Mouse (Mus musculus): Measurements from ENCODE around the gene H2-DMb1. TPM values are rescaled to one million over a fixed set of nuclear protein-coding genes. Genes with fewer than 3 reads are reported as not detected.
A peak's percentile ranks its signal among the peaks of the same experiment; 100 is the strongest.

Gene H2-DMb1
- polyA plus RNA-seq, 1 experiment from 2014 or later, result 8.6 TPM

GRCm38 (mm10) chr17:34130073-34130947 is 22.6 kb upstream of the H2-DMb1 start:
- H3K27ac ChIP-seq (ENCODE audit: low read length), result no peak overlapping the region
- no peak for ATAC-seq (ENCODE audit: low FRiP score, low TSS enrichment)
- H3K9ac ChIP-seq (replicated peaks; ENCODE audit: low read length), result no peak overlapping the region
- H3K36me3 ChIP-seq (ENCODE audit: insufficient read depth, low read length), result no peaks in the 10 kb centered on the region
- no peak overlapping the region for H3K4me3 ChIP-seq (ENCODE audit: low read length)
- peaks cover 29% of the 10 kb centered on the region for H3K4me1 ChIP-seq (ENCODE audit: insufficient read depth, low read length)
- no peaks in the 10 kb centered on the region for H3K27me3 ChIP-seq (ENCODE audit: insufficient read depth, low read length)
- H3K9me3 ChIP-seq (ENCODE audit: low read length), result no peaks in the 10 kb centered on the region
- no peak overlapping the region for H3K4me2 ChIP-seq (replicated peaks; ENCODE audit: low read depth, low read length)
- 45% methylated on average over 19 of the region's 19 CpGs for WGBS

GRCm38 (mm10) chr17:34131911-34132310 is 21.0 kb upstream of the H2-DMb1 start:
- H3K27me3 ChIP-seq (ENCODE audit: insufficient read depth, low read length), result 0 out of 2 replicates have a peak, but pooled peaks cover 3% of the 10 kb centered on the region
- ATAC-seq (ENCODE audit: low FRiP score, low TSS enrichment), result no peak
- H3K4me1 ChIP-seq (ENCODE audit: insufficient read depth, low read length), result peaks cover 37% of the 10 kb centered on the region
- no peak overlapping the region for H3K27ac ChIP-seq (ENCODE audit: low read length)
- 82% methylated on average over 7 of the region's 7 CpGs for WGBS
- H3K9me3 ChIP-seq (ENCODE audit: low read length), result no peaks in the 10 kb centered on the region
- H3K9ac ChIP-seq (replicated peaks; ENCODE audit: low read length), result no peak overlapping the region
- no peak overlapping the region for H3K4me3 ChIP-seq (ENCODE audit: low read length)
- no peaks in the 10 kb centered on the region for H3K36me3 ChIP-seq (ENCODE audit: insufficient read depth, low read length)
- no peak overlapping the region for H3K4me2 ChIP-seq (replicated peaks; ENCODE audit: low read depth, low read length)

DNA sequence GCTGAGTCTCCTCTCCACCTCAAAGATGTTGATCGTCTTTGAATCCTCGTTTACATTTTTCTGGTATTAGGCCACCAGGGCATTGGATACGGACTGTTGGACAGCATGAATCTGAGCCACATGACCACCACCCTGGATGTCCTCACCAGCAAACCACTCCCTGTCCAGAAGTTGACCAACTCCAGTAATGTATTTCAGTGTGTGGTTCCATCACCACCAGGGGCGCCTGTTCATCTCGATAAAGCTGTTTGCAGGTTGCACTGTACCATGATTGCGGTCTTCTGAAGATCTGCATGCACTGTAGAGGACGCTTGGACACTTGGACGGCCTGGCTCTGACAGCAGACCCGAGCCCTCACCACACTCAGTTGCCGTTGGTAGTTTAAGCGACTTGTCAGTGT is 19.6 kb upstream of the H2-DMb1 start:
- no peak overlapping the region for H3K9ac ChIP-seq (replicated peaks; ENCODE audit: low read length)
- no peak overlapping the region for H3K4me2 ChIP-seq (replicated peaks; ENCODE audit: low read depth, low read length)
- H3K4me1 ChIP-seq (ENCODE audit: insufficient read depth, low read length), result peaks cover 23% of the 10 kb centered on the region
- WGBS, result 76% methylated on average over 11 of the region's 11 CpGs
- H3K9me3 ChIP-seq (ENCODE audit: low read length), result no peaks in the 10 kb centered on the region
- peaks cover 4% of the 10 kb centered on the region for H3K27me3 ChIP-seq (ENCODE audit: insufficient read depth, low read length)
- H3K27ac ChIP-seq (ENCODE audit: low read length), result no peak overlapping the region
- H3K4me3 ChIP-seq (ENCODE audit: low read length), result no peak overlapping the region
- no peaks in the 10 kb centered on the region for H3K36me3 ChIP-seq (ENCODE audit: insufficient read depth, low read length)
- ATAC-seq (ENCODE audit: low FRiP score, low TSS enrichment), result no peak

- H3K4me1 ChIP-seq (ENCODE audit: insufficient read depth, low read length), result peaks cover 18% of the 10 kb centered on the region; the same call in 1 of the 2 replicates
- 80% methylated on average over 3 of the region's 3 CpGs for WGBS
- no peak overlapping the region for H3K27ac ChIP-seq (ENCODE audit: low read length)
- H3K4me3 ChIP-seq (ENCODE audit: low read length), result no peak overlapping the region
- peaks cover 13% of the 10 kb centered on the region for H3K27me3 ChIP-seq (ENCODE audit: insufficient read depth, low read length)
- H3K9me3 ChIP-seq (ENCODE audit: low read length), result no peaks in the 10 kb centered on the region
- no peak overlapping the region for H3K9ac ChIP-seq (replicated peaks; ENCODE audit: low read length)
- no peak for ATAC-seq (ENCODE audit: low FRiP score, low TSS enrichment)
- no peak overlapping the region for H3K4me2 ChIP-seq (replicated peaks; ENCODE audit: low read depth, low read length)
- H3K36me3 ChIP-seq (ENCODE audit: insufficient read depth, low read length), result no peaks in the 10 kb centered on the region
Measured at GRCm38 (mm10) chr17:34134451-34134850, 18.4 kb upstream of the H2-DMb1 start.

DNA sequence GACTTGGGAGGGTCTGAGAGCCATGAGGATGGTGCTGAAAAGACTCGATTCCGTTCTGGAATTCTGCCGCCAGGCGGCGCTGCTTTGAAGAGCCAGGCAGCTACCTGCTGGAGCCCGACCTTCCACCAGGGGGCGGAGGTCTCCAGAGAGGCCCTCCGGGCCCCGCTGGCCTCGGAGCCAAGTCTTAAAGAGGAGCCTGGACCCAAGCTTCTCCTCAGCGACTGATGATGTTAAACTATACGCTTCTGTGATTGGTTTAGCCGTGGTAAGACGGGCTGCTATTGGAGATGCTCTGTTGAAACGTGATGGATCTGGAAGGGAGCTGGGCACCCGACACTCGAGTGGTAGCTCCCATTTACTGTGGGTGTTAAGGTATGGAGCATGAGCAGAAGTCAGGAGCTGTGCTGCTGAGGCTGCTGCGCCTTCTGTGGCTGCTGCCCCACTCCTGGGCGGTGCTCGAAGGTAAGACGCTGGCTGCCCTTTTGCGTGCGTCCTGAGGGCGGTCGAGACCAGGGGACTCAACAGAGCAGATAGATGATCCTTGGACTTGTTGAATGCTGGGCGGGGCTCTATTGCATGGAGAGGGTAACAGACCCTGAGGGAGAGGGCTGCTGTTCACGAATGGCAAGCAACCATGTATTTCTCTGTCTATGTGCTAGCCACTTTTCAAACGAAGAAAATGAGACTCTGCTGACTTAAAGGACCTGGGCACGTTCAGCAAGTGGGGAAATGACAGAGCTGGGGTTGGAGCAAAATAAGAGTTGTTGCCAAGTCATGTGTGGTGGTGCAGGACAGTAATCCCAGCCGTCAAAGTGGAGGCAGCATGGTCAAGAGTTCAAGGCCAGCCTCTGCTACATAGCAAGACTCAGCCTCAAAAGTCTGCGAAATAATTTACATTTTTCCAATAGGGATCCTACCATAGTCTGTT is 17.3 kb upstream of the H2-DMb1 start:
- peak overlapping the region; percentile 45 for H3K4me3 ChIP-seq (ENCODE audit: low read length)
- 0 out of 2 replicates have a peak overlapping the region, but pooled peaks have one; percentile 28 for H3K27ac ChIP-seq (ENCODE audit: low read length)
- H3K4me1 ChIP-seq (ENCODE audit: insufficient read depth, low read length), result peaks cover 23% of the 10 kb centered on the region; the same call in 1 of the 2 replicates
- ATAC-seq (ENCODE audit: low FRiP score, low TSS enrichment), result peak; percentile 98
- peak overlapping the region; percentile 80 for H3K4me2 ChIP-seq (replicated peaks; ENCODE audit: low read depth, low read length)
- peaks cover 13% of the 10 kb centered on the region for H3K27me3 ChIP-seq (ENCODE audit: insufficient read depth, low read length)
- H3K36me3 ChIP-seq (ENCODE audit: insufficient read depth, low read length), result no peaks in the 10 kb centered on the region
- 6% methylated on average over 31 of the region's 31 CpGs for WGBS
- H3K9me3 ChIP-seq (ENCODE audit: low read length), result no peaks in the 10 kb centered on the region
- H3K9ac ChIP-seq (replicated peaks; ENCODE audit: low read length), result peak overlapping the region; percentile 54

DNA sequence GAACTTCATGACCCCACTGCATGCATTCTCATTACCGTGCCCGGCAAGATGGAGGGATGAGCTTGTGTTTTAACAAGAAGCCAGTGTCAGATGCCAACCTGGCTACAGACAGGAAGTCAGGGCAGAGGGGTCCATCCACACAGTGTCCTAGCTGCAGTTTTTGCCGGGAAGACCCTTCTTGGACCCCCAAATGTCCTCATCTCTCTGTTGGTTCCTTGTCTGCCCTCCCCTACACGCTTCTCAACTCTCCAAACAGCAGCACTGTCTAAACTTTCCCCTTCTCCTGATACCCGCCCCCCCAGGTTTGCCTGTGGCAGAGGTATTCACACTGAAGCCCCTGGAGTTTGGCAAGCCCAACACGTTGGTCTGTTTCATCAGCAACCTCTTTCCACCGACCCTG is 15.3 kb upstream of the H2-DMb1 start:
- no peak overlapping the region for H3K4me3 ChIP-seq (ENCODE audit: low read length)
- no peak for ATAC-seq (ENCODE audit: low FRiP score, low TSS enrichment)
- H3K9ac ChIP-seq (replicated peaks; ENCODE audit: low read length), result no peak overlapping the region
- H3K27ac ChIP-seq (ENCODE audit: low read length), result no peak overlapping the region
- H3K4me2 ChIP-seq (replicated peaks; ENCODE audit: low read depth, low read length), result no peak overlapping the region
- 70% methylated on average over 7 of the region's 7 CpGs for WGBS
- H3K9me3 ChIP-seq (ENCODE audit: low read length), result no peaks in the 10 kb centered on the region
- H3K4me1 ChIP-seq (ENCODE audit: insufficient read depth, low read length), result peaks cover 23% of the 10 kb centered on the region; the same call in 1 of the 2 replicates
- H3K36me3 ChIP-seq (ENCODE audit: insufficient read depth, low read length), result no peaks in the 10 kb centered on the region
- H3K27me3 ChIP-seq (ENCODE audit: insufficient read depth, low read length), result peaks cover 18% of the 10 kb centered on the region

DNA sequence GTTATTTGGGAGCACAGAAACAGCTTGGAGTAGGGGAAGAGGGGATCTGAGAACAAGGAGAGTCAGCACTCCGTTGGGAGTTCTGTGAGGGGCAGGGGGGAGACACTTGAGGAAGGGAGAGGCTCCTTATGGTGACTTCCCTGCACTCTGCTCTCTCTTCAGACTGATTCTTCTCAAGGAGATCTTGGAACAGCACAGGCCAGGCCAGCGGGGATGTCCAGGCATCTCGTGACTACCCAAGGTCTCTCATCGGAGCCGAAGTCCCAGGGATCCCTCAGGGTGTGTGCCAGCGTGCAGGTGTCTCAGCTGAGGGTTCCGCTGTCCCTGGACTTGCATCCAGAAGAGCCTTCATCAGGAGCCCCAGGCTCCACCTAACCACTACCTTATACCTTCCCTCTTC is 14.2 kb upstream of the H2-DMb1 start:
- Histone ChIP-seq H3K4me2 (replicated peaks; ENCODE audit: low read depth, low read length) (no peak overlapping the region), H3K36me3 (ENCODE audit: insufficient read depth, low read length) (no peaks in the 10 kb centered on the region), H3K27me3 (ENCODE audit: insufficient read depth, low read length) (peaks cover 18% of the 10 kb centered on the region), H3K9ac (replicated peaks; ENCODE audit: low read length) (no peak overlapping the region), H3K4me3 (ENCODE audit: low read length) (no peak overlapping the region), H3K4me1 (ENCODE audit: insufficient read depth, low read length) (peaks cover 27% of the 10 kb centered on the region; the same call in 1 of the 2 replicates), H3K9me3 (ENCODE audit: low read length) (no peaks in the 10 kb centered on the region), H3K27ac (ENCODE audit: low read length) (no peak overlapping the region)
- no peak for ATAC-seq (ENCODE audit: low FRiP score, low TSS enrichment)
- WGBS, result 80% methylated on average over 7 of the region's 7 CpGs

DNA sequence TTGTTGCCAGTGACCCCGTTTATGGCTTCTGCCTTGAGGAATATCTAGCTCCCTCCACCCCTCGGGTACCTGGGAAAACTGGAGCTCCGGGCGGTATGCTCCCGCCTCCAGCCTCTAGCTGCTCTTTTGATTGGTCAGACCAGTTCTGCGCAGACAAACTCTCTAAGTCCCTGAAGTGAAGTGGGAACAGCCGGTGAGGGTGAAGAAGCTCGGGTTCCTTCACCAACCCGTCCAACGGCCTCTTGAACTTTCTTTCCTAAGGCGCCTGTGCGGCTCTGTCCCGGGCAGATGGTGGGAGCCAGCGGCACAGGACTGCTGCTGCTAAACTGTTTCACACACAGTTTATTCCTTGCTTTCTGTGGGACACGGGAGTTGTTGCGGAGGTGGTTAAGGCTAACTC is 13.5 kb upstream of the H2-DMb1 start:
- peak overlapping the region; percentile 60 for H3K4me2 ChIP-seq (replicated peaks; ENCODE audit: low read depth, low read length)
- H3K27me3 ChIP-seq (ENCODE audit: insufficient read depth, low read length), result peaks cover 18% of the 10 kb centered on the region
- peaks cover 27% of the 10 kb centered on the region; the same call in 1 of the 2 replicates for H3K4me1 ChIP-seq (ENCODE audit: insufficient read depth, low read length)
- H3K27ac ChIP-seq (ENCODE audit: low read length), result no peak overlapping the region
- H3K4me3 ChIP-seq (ENCODE audit: low read length), result peak overlapping the region; percentile 37
- H3K9ac ChIP-seq (replicated peaks; ENCODE audit: low read length), result peak overlapping the region; percentile 53
- 0 out of 2 replicates have a peak, but pooled peaks have one; percentile 10 for ATAC-seq (ENCODE audit: low FRiP score, low TSS enrichment)
- 1% methylated on average over 16 of the region's 16 CpGs for WGBS
- no peaks in the 10 kb centered on the region for H3K36me3 ChIP-seq (ENCODE audit: insufficient read depth, low read length)
- no peaks in the 10 kb centered on the region for H3K9me3 ChIP-seq (ENCODE audit: low read length)

DNA sequence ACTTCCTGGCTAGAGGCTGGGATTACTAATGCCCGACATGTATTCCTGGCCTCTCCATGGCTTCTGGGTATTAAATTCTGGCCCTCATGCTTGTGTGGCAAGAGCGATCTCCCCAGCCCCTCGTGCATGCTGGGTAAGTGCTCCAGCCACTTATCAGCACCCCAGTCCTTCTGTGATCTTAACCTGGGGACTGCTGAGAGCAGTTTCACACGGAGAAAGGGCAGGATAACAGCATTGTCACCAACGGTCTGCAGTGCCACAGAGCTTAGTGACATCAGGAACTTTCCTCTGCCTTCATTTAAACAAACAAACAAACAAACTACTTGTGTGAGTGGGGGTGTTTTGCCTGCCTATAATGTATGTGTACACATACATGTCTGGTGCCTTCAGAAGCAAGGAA is 12.6 kb upstream of the H2-DMb1 start:
- peaks cover 18% of the 10 kb centered on the region for H3K27me3 ChIP-seq (ENCODE audit: insufficient read depth, low read length)
- no peaks in the 10 kb centered on the region for H3K9me3 ChIP-seq (ENCODE audit: low read length)
- no peak overlapping the region for H3K27ac ChIP-seq (ENCODE audit: low read length)
- H3K4me3 ChIP-seq (ENCODE audit: low read length), result no peak overlapping the region
- 11% methylated on average over 5 of the region's 5 CpGs for WGBS
- peaks cover 27% of the 10 kb centered on the region; the same call in 1 of the 2 replicates for H3K4me1 ChIP-seq (ENCODE audit: insufficient read depth, low read length)
- no peaks in the 10 kb centered on the region for H3K36me3 ChIP-seq (ENCODE audit: insufficient read depth, low read length)
- no peak for ATAC-seq (ENCODE audit: low FRiP score, low TSS enrichment)
- H3K9ac ChIP-seq (replicated peaks; ENCODE audit: low read length), result no peak overlapping the region
- peak overlapping the region; percentile 60; the same call in 1 of the 2 replicates for H3K4me2 ChIP-seq (replicated peaks; ENCODE audit: low read depth, low read length)
